Mouse (Mus musculus): ENCODE measurements around the gene Chrna1.

- TF ChIP-seq CTCF (IDR thresholded peaks at IDR 0.05; ENCODE audit: low read depth, low read length), result no peak
- no peak for TF ChIP-seq POLR2A (IDR thresholded peaks at IDR 0.05; ENCODE audit: extremely low read depth, insufficient read depth, low read length)
Measured at GRCm38 (mm10) chr2:73527956-73528355, 52.2 kb downstream of the Chrna1 start.

Measured in liver, adult 2 months (tissue).